ENCODE assay signal across 8 mouse cellular contexts in genomic region chr16:25067276-25068249, GRCm38 (mm10).
DNase-seq lines count a peak whose midpoint lies in the region; ATAC-seq and TF ChIP-seq lines count a peak whose summit lies in the region.

No protein-coding gene starts in this region.

- no peak overlapping the region for H3K4me3 ChIP-seq in forebrain, embryonic 14.5 days (ENCODE audit: low read depth, low read length)
- no peak overlapping the region for H3K4me3 ChIP-seq in forebrain, embryonic 16.5 days (replicated peaks; ENCODE audit: low read length)
- H3K4me3 ChIP-seq in kidney, embryonic 16.5 days (ENCODE audit: low read length) = no peak overlapping the region
- no peak overlapping the region for H3K4me3 ChIP-seq in stomach, embryonic 16.5 days (replicated peaks; ENCODE audit: low read length)
- no peak overlapping the region for H3K4me3 ChIP-seq in neural tube, embryonic 15.5 days (replicated peaks)

- no peak overlapping the region for H3K9ac ChIP-seq in forebrain, embryonic 14.5 days (ENCODE audit: low read length)
- H3K9ac ChIP-seq in forebrain, embryonic 16.5 days (replicated peaks; ENCODE audit: low read depth, low read length) = no peak overlapping the region
- H3K9ac ChIP-seq in kidney, embryonic 16.5 days (replicated peaks; ENCODE audit: low read length) = no peak overlapping the region; the same call in 1 of the 2 replicates
- H3K9ac ChIP-seq in stomach, embryonic 16.5 days (ENCODE audit: low read length) = no peak overlapping the region
- no peak overlapping the region for H3K9ac ChIP-seq in neural tube, embryonic 15.5 days (replicated peaks)

- no peak overlapping the region for H3K27ac ChIP-seq in forebrain, embryonic 14.5 days (ENCODE audit: low read depth, low read length)
- H3K27ac ChIP-seq in forebrain, embryonic 16.5 days (ENCODE audit: low read length) = no peak overlapping the region
- no peak overlapping the region for H3K27ac ChIP-seq in kidney, embryonic 16.5 days (ENCODE audit: low read length)
- H3K27ac ChIP-seq in stomach, embryonic 16.5 days (ENCODE audit: low read length) = peak overlapping the region; percentile 34; the same call in 1 of the 2 replicates
- H3K27ac ChIP-seq in neural tube, embryonic 15.5 days (replicated peaks) = no peak overlapping the region

- H3K4me2 ChIP-seq in forebrain, embryonic 14.5 days (ENCODE audit: low read length) = no peak overlapping the region
- H3K4me2 ChIP-seq in forebrain, embryonic 16.5 days (ENCODE audit: low read length) = no peak overlapping the region
- 0 out of 2 replicates have a peak overlapping the region, but pooled peaks have one; percentile 5 for H3K4me2 ChIP-seq in kidney, embryonic 16.5 days (replicated peaks; ENCODE audit: low read depth, low read length)
- H3K4me2 ChIP-seq in stomach, embryonic 16.5 days (ENCODE audit: low read depth, low read length) = no peak overlapping the region
- H3K4me2 ChIP-seq in neural tube, embryonic 15.5 days = no peak overlapping the region

- peak; percentile 51 for DNase-seq in forebrain, embryonic 14.5 days (ENCODE audit: low spot score)
- DNase-seq in 3134 (ENCODE audit: extremely low read depth, insufficient read length, low spot score) = peak; percentile 10
- DNase-seq in brain, embryonic 14.5 days (ENCODE audit: low read depth) = peak; percentile 72
- no peak for DNase-seq in ovary, adult 18-20 months (ENCODE audit: low spot score)

- no peaks in the 10 kb centered on the region for H3K36me3 ChIP-seq in forebrain, embryonic 14.5 days (ENCODE audit: control insufficient read depth, insufficient read depth, low read length)
- no peaks in the 10 kb centered on the region for H3K36me3 ChIP-seq in forebrain, embryonic 16.5 days (ENCODE audit: control insufficient read depth, insufficient read depth)
- no peaks in the 10 kb centered on the region for H3K36me3 ChIP-seq in kidney, embryonic 16.5 days (ENCODE audit: insufficient read depth, low read length)
- H3K36me3 ChIP-seq in stomach, embryonic 16.5 days (ENCODE audit: control insufficient read depth, insufficient read depth, low read length) = no peaks in the 10 kb centered on the region
- H3K36me3 ChIP-seq in neural tube, embryonic 15.5 days = no peaks in the 10 kb centered on the region

- no peaks in the 10 kb centered on the region for H3K4me1 ChIP-seq in forebrain, embryonic 14.5 days (ENCODE audit: control insufficient read depth, insufficient read depth, low read length)
- H3K4me1 ChIP-seq in forebrain, embryonic 16.5 days (replicated peaks; ENCODE audit: control insufficient read depth, insufficient read depth, low read length) = 0 out of 2 replicates have a peak, but pooled peaks cover 2% of the 10 kb centered on the region
- peaks cover 17% of the 10 kb centered on the region for H3K4me1 ChIP-seq in kidney, embryonic 16.5 days (ENCODE audit: insufficient read depth, low read length)
- peaks cover 12% of the 10 kb centered on the region for H3K4me1 ChIP-seq in stomach, embryonic 16.5 days (ENCODE audit: control insufficient read depth, insufficient read depth, low read length)
- no peaks in the 10 kb centered on the region for H3K4me1 ChIP-seq in neural tube, embryonic 15.5 days

- H3K27me3 ChIP-seq in forebrain, embryonic 14.5 days (replicated peaks; ENCODE audit: control insufficient read depth, insufficient read depth, low read length) = no peaks in the 10 kb centered on the region
- H3K27me3 ChIP-seq in forebrain, embryonic 16.5 days (replicated peaks; ENCODE audit: control insufficient read depth, insufficient read depth, low read length) = no peaks in the 10 kb centered on the region
- no peaks in the 10 kb centered on the region for H3K27me3 ChIP-seq in kidney, embryonic 16.5 days (ENCODE audit: insufficient read depth, low read length)
- no peaks in the 10 kb centered on the region for H3K27me3 ChIP-seq in stomach, embryonic 16.5 days (ENCODE audit: control insufficient read depth, insufficient read depth, low read length)
- H3K27me3 ChIP-seq in neural tube, embryonic 15.5 days (replicated peaks) = 0 out of 2 replicates have a peak, but pooled peaks cover 4% of the 10 kb centered on the region

- no peaks in the 10 kb centered on the region for H3K9me3 ChIP-seq in forebrain, embryonic 14.5 days (replicated peaks; ENCODE audit: control insufficient read depth, low read length)
- H3K9me3 ChIP-seq in forebrain, embryonic 16.5 days (ENCODE audit: control insufficient read depth, low read length) = no peaks in the 10 kb centered on the region
- H3K9me3 ChIP-seq in kidney, embryonic 16.5 days (ENCODE audit: low read length) = no peaks in the 10 kb centered on the region
- H3K9me3 ChIP-seq in stomach, embryonic 16.5 days (replicated peaks; ENCODE audit: control insufficient read depth, low read length) = no peaks in the 10 kb centered on the region
- H3K9me3 ChIP-seq in neural tube, embryonic 15.5 days (replicated peaks) = no peaks in the 10 kb centered on the region

- WGBS in forebrain, embryonic 14.5 days = 49% methylated on average over 8 of the region's 8 CpGs
- 50% methylated on average over 8 of the region's 8 CpGs for WGBS in forebrain, embryonic 16.5 days
- WGBS in kidney, embryonic 16.5 days = 35% methylated on average over 8 of the region's 8 CpGs
- WGBS in stomach, embryonic 16.5 days = 44% methylated on average over 8 of the region's 8 CpGs
- WGBS in neural tube, embryonic 15.5 days = 52% methylated on average over 8 of the region's 8 CpGs

- TF ChIP-seq POLR2A in brain, embryonic 14.5 days (IDR thresholded peaks at IDR 0.05; ENCODE audit: borderline replicate concordance, extremely low read depth, insufficient read depth, insufficient read length, poor library complexity, severe bottlenecking) = no peak

- TF ChIP-seq CTCF in brain, embryonic 14.5 days (IDR thresholded peaks at IDR 0.05; ENCODE audit: borderline replicate concordance, extremely low read depth, insufficient read depth, insufficient read length) = peak; percentile 51; the same call in 1 of the 2 replicates

- ATAC-seq in forebrain, embryonic 14.5 days = no peak
- ATAC-seq in forebrain, embryonic 16.5 days = no peak
- peak; percentile 79 for ATAC-seq in kidney, embryonic 16.5 days (ENCODE audit: low FRiP score, low TSS enrichment)
- ATAC-seq in stomach, embryonic 16.5 days (ENCODE audit: insufficient read depth, low FRiP score) = peak; percentile 56; the same call in 1 of the 2 replicates
- ATAC-seq in neural tube, embryonic 15.5 days (ENCODE audit: low FRiP score) = no peak

Comparison
In these comparisons a context has a peak if more than half of its experiments do, and no peak if none do; other contexts are left out.
1. ATAC-seq: peak in kidney, embryonic 16.5 days (single experiment) and stomach, embryonic 16.5 days (single experiment); none in forebrain, embryonic 14.5 days (single experiment), forebrain, embryonic 16.5 days (single experiment) and neural tube, embryonic 15.5 days (single experiment).